Mouse (Mus musculus) v-Abl transformed pro-B cells (cell line): ENCODE measurements around the gene Stmn3.

Source experiments
- in situ Hi-C, 2 experiments: fragments of 400-800 bp; cut with MboI; formaldehyde crosslinking; loops; one replicate each; pipeline ENCODE4 v1.15.1; 2025; ENCODE audit not compliant: unreplicated experiment in 2 of 2

The Stmn3 gene

DNA sequence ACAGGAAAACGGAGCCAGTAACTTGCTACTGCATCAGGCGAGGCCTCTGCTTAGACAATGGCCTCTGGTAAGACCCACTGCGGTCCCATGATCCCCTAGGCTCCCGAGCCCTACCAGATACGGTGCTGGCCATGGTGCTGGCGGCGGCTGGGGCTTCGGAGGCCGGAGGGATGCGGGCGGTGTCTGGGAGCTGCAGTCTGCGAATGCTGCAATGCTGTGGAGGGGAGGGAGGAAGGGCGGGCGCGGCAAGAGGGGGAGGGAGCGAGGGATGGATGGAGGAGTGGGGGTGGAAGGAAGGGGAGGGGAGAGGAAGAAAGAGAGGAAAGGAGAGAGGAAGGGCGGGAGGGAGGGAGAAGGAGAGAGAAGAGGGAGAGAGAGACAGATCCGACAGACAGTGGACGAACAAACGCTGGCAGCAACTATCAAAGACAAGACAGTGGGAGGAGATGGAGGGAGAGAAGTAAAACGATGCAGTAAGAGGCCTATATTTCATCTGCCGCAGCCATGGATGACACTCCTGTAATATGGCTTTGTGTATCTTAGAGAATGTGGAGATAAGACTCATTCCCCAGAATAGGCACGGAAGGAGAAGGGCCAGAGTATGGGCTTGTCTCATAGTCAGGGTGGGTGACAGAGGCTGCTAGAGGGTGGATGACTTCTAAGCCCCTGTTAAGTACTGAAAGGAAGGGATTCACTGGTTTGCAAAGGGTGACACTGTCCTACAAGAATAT is at the start of gene Stmn3:
TSS of gene Stmn3 (minus strand) at position 421 of the 731 bp plus-strand sequence.
- in situ Hi-C loops: loop anchor here in 1 of 2 experiments (25.0 kb wide), 1 partner anchor 1052 kb away; the partner anchor contains the start of genes Cables2 and Rps21

DNA sequence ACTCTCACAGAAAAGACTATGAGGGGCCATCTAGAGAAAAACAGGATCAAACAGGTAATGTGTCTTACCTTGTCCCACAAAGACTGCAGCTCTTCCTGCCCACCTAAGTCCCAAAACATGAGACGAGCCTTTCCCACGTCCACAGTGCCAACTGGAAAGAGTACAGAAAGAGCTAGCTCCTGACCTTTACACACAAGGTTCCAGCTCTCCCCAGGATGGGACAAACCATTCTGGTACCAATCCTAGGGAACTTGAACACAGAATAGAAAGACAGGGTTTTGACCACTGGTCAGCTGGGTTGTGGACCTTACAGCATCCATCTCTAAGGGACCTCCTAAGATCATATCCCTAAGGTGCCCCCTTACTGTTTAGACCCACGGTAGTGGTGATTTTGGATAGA is 49.6 kb upstream of the Stmn3 start:
- in situ Hi-C loops: loop anchor here in 1 of 2 experiments (25.0 kb wide), 1 partner anchor 652 kb away; the partner anchor contains the start of genes Dido1 and Gid8

DNA sequence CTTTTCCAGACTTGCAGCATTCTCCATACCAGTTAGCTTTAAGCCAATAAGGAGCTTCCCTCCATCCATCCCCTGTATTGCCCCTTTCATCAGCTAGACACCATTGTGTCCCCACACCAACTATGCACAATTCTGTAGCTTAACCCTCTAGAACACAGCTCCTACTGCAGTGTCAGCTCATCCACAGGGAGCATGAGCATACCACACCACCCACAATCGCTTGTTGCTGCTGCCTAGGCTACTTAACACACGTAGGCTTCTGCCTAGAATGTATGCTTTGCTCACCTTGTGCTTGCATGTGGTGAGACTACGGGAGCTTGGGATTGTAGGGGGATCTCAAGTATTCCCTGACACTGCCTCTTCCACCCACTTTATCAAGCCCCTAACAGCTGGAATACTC is 42.5 kb upstream of the Stmn3 start:
- in situ Hi-C loops: loop anchor here in 1 of 2 experiments (25.0 kb wide), 1 partner anchor 644 kb away; the partner anchor contains the start of genes Dido1 and Gid8

DNA sequence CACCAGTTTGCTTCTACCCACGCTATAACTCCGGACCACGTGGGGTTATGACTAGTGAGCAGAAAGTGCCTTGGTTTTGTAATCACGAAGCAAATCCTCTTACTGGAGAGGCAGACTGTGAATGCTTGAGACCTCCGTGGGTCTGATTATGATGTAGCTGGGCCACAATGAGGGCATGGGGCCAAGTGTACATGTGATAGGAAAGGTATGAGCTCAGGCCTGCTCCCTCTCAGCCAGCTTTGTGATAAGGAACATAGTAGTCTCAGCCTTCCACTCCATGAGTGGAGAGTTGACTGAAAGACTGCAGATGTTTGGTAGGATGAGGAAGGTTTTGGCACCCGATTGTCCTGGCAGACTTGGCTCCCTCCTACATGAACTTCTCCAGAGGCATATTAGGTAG is 28.5 kb upstream of the Stmn3 start:
- in situ Hi-C loops: loop anchor here in 1 of 2 experiments (25.0 kb wide), 1 partner anchor 355 kb away; the partner anchor contains the start of gene Col20a1

DNA sequence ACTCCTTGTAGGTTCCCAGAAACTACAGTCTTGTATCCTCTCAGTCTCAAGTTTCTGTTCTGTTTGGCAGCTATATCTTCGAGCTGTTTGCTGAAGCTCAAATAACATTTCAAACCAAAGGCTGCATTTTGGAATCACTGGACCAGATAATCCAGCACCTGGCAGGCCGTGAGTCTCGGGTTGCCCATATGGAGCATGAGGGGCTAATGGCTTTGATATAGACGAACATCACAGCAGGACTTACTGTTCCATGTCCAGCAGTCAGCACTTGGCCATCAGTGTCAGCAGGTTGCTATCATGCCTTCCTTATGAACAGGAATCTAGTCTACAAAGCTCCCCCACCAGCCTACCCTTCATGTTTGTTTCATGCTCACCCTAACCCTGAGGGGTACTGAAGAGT is 26.1 kb upstream of the Stmn3 start:
- in situ Hi-C loops: loop anchor here in 1 of 2 experiments (25.0 kb wide), 1 partner anchor 353 kb away; the partner anchor contains the start of gene Col20a1

DNA sequence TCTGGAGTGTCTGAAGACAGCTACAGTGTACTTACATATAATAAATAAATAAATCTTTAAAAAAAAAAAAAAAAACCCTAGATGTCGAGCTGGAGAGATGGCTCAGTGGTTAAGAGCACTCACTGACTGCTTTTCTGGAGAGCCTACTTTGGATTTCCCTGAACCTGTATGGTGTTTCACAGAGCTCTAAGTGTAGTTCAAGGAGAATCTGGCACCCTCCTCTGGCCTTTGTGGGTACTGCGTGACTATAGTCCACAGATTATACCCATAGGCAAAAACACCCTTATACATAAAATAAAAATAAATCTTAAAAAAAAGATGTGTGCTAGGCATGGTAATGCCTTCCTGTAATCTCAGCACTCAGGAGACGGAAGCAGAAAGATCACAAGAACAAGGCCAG is 19.7 kb upstream of the Stmn3 start:
- in situ Hi-C loops: loop anchor here (5.0 to 25.0 kb wide), 2 partner anchors 147 to 347 kb away; partner anchors contain the start of genes Ppdpf (in 2 of the 2) and Col20a1 (in 1 of the 2)

DNA sequence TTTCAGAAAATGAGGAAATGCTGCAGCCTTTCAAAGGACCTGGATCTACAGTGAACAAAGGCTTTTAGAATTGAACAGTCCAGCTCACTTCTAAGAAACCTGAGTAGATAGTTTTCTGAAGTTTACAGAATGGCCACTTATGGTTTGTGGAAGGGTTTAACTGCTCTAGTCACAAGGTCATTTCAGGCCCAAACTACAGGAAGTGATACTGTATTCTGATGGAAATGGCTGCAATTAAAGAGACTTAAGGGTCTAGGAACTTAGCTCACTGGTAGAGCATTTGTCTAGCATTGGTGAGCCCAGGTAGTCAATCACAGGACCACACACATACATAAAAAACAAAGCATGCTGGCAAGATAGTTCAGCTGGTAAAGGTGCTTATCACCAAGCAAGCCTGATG is 18.2 kb upstream of the Stmn3 start:
- in situ Hi-C loops: loop anchor here (5.0 to 25.0 kb wide), 2 partner anchors 145 to 345 kb away; partner anchors contain the start of genes Ppdpf (in 2 of the 2) and Col20a1 (in 1 of the 2)

DNA sequence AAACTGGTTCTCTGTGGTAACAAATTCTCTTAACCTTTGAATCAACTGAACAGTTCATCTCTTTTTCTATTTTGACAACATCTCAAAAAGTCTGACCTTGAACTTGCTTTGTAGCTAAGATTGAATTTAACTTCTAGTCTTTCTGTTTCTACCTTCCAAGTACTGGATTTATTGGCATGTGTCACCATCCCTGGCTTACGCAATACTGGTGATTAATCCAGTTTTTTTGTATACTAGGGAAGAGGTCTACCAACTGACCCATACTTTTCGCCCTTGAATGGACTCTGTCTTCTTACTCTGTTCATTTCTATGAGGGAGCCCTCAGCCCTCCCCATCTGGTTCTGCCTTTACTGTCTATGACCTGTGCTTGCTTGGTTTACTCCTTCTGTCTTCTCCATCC is 11.8 kb upstream of the Stmn3 start:
- in situ Hi-C loops: loop anchor here in 1 of 2 experiments (25.0 kb wide), 1 partner anchor 339 kb away; the partner anchor contains the start of gene Col20a1

DNA sequence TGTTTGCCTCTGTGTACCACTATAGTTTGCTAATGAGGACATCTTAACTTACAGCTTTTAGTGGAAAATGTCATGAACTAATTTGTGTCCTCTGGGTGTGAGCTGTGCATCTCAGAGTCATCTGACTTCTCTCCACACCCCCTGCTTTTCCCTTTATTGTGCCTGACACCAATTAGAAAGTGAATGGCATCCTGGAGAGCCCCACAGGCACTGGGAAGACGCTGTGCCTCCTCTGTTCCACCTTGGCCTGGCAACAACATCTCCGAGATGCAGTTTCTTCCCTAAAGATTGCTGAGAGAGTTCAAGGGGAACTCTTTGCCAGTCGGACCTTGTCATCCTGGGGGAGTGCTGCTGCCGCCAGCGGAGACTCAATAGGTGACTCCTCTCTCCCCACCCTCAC is 7.8 kb upstream of the Stmn3 start:
- in situ Hi-C loops: loop anchor here in 1 of 2 experiments (25.0 kb wide), 1 partner anchor 1060 kb away; the partner anchor contains the start of genes Cables2 and Rps21

DNA sequence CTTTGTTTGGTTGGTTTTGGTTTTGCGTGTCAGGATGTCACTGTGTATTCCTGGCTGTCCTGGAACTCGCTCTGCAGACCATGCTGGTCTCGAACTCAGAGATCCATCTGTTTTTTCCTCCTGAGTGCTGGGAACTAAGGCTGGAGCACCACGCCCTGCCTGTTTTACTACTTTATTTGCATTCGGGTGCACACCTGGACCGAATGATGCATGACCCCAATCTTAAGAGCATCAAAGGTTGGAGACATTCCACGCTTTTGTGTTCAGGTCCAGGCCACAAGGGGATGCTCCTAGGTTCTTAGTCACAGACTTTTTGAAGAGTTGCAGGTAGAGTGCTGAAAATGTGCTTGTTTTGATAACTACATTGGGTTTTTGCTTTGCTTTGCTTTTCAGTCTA is 5.8 kb upstream of the Stmn3 start:
- in situ Hi-C loops: loop anchor here in 1 of 2 experiments (25.0 kb wide), 1 partner anchor 1058 kb away; the partner anchor contains the start of genes Cables2 and Rps21

DNA sequence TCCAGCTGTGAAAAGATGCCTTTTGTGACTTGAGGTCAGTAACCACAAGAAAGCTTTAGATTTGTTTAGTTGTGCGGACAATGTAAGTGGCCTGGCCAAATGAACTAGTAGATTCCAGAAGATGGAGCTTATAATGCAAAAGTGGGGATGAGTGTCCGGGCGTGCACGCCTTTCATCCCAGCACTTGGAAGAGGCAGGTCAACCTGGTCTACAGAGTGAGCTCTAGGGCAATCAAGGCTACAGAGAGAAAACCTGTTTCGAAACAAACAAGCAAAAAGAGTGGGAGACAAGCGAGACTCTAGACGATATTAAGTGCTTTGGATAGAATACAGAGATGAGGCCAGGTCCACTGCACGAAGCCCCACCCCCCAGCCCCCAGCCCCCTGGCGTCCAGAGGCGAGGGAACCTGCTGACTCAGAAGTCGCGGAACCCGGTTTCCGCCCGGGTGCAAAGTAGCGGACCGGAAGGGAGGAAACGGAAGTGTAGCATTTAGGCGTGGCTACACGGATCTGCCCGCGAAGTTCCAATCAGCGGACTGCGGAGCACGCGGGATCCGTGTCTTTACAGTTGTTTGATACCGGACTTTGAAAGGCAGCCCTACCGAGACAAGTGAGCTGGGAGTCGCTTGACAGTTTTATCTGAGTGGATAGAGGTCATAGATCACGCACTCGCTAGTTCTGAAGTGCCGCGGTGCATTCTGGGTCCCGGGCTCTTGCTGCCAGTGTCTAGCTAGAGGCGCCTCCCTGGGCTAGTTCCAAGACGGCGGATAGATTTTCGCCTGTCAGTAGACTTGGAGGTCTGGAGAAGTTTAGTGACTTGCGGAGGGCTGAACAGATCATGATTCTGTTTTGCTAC is 5.2 kb upstream of the Stmn3 start, which contains the start of gene Rtel1:
TSS of gene Rtel1 (plus strand) at position 492 of the 855 bp plus-strand sequence.
- in situ Hi-C loops: loop anchor here in 1 of 2 experiments (25.0 kb wide), 1 partner anchor 1057 kb away; the partner anchor contains the start of genes Cables2 and Rps21

DNA sequence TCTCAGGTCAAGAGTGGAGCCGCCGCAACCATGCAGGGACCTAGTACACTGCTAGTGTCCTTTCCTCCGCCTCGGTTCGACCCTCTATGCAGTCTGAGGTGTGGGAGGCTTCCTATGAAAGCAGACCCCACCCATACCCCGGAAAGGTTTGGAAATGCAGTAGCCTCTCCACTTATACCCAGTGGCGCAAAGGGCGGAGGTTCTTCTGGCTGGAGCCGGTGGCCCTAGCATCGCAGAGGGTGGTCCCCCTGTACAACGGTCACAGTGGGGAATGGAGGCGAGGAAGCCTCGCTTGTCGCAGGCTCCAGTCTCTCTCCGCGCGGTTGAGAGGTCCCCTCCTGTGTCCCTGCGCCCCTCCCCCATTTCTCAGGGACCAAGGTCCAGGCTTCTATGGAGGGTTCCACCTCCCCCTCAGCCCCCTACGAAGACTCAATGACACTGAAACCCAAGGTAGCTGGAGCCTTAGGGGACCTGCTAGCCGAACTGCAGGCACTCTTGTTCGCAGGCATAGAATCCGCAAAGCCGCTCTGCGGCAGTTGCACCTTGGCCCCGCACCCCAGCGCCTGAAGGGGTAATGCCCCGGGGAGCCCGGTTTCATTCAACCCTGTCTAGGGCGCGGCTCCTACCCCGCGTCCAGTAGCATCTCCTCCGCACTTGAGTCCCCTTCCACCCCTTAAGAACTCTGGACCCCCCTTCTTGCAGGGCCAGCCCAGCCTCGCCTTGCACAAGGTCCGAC is 788 bp downstream of the Stmn3 start:
- in situ Hi-C loops: loop anchor here in 1 of 2 experiments (25.0 kb wide), 1 partner anchor 1051 kb away; the partner anchor contains the start of genes Cables2 and Rps21

DNA sequence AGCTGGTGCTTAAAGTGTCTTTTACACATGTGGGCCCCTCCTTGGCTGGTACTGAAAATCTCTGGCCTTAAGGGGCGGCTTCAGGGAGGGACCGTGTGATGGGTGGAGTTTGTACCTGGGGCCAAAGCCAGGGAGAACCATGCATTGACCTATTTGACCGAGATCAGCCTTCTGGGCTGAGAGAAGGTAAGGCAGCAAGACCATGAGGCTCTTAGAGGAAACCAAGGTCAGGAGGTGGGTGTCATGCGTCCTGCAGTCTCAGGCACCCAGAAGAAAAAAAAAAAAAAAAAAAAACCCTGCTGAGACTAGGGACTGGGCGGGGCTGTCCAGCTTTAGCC is 1.3 kb downstream of the Stmn3 start:
- in situ Hi-C loops: loop anchor here in 1 of 2 experiments (25.0 kb wide), 1 partner anchor 1051 kb away; the partner anchor contains the start of genes Cables2 and Rps21

DNA sequence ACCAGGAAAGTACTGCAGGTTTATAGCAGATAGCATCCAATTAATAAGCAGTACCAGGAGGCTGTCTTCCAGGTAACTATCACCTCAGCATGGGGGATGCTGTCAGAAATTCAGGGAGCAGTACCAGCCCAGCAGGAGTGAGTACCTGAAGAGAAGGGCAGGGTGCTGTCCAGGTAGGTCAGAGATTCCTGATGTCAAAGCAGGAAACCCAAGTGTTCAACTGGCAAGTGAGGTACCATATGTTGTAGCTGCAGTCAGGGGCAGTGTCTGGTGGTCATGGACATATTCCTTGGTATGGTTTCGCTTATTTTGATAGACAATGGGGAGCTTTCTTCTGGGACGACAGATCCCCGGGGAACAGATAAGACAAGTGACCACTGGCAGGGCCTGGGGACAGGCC is 1.9 kb downstream of the Stmn3 start:
- in situ Hi-C loops: loop anchor here in 1 of 2 experiments (25.0 kb wide), 1 partner anchor 1050 kb away; the partner anchor contains the start of genes Cables2 and Rps21

DNA sequence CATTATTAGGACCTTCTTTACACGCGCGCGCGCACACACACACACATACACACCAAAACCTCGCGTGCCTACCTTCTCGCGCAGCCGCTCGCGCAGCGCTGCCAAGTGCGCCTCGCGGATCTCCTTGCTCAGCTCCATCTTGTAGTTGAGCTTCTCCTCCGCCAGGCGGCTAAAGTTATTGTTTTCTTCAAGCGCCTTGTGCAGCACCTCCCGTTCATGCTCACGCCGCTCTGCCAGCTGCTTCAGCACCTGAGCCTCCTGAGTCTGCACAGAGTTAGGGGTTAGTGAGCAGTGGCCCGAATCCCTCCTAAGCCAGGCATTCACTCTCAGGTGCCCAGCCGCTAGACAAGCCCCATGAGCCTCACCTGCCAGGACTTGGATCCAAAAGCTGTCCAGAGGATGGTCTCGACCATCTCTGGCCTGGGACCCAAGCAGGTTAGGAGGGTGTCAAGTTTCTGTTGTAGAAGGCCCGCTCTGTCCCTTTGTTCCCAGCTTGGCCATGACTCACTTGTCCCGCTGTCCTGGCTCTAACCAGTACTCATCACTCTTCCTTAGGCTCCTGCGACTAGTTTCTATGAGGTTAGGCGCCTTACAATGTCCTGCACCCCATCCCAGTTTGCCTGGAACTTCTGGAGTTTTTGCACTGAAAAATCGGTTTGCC is 7.0 kb downstream of the Stmn3 start:
- in situ Hi-C loops: loop anchor here in 1 of 2 experiments (25.0 kb wide), 1 partner anchor 1045 kb away; the partner anchor contains the start of genes Cables2 and Rps21

DNA sequence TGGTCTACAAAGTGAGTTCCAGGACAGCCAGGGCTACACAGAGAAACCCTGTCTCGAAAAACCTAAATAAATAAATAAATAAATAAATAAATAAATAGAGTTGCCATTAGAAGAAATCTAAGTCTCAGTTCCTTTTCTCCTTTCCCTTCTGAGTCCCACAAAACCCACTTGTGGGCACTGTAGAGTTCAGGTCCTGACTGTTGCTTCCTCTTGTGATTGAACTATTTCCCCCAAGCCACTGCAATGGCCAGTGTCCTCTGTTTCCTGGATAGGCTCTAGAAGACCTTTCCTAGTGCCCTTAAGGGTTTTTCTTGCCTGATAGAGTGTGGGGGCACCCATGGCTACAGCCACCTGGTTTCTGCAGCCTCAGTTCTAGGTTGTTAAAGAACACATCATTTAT is 9.4 kb downstream of the Stmn3 start:
- in situ Hi-C loops: loop anchor here in 1 of 2 experiments (25.0 kb wide), 1 partner anchor 1043 kb away; the partner anchor contains the start of genes Cables2 and Rps21

DNA sequence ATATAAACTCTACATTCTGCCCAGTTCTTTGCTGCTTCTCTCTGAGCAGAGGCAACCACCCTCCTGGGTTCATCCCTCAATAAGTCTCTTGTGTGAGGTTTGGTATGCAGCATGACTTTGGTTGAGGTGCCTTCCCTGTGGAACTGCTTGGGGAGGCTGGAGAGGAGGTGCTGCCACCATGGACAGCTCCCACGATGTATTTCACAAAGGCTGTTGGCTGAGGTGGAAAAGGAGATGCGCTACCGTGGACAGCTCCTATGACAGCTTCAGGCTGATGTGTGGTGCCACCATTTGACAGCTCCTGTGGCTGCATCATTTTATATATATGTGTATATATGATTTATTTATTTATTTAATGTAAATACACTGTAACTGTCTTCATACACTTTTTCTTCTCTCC is 12.3 kb downstream of the Stmn3 start:
- in situ Hi-C loops: loop anchor here in 1 of 2 experiments (25.0 kb wide), 1 partner anchor 1040 kb away; the partner anchor contains the start of genes Cables2 and Rps21

DNA sequence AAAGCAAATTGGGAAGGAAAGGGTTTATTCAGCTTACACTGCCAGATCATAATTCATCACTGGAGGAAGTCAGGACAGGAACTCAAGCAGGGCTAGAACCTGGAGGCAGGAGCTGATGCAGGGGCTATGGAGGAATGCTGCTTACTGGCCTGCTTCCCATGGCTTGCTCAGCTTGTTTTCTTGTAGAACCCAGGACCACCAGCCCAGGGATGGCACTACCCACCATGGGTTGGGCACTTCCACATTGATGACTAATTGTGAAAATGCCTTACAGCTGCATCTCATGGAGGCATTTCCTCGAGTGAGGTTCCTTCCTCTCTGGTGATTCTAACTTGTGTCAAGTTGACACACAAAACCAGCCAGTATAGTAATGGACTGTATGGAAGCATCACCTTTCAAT is 23.4 kb downstream of the Stmn3 start:
- in situ Hi-C loops: no loop called here

DNA sequence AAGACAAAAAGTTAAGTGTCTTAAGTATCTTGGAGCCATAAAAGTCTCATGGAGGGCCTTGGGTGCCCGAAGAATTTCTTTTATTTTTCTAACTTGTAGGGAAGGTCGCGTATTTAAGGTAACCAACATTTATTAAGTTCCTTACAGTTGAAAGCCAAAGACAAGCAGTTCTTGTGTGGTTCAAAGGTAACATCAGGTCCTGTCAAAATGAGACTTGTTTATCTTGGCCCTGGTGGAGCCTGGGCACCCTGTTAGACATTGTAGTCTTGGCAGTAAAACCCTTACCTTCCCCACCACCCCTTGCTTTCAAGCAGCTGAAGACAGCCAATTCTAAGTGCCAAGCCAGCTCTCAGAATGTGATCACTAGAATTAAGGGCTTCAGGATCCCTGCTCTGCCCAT is 25.6 kb downstream of the Stmn3 start:
- in situ Hi-C loops: no loop called here
